Mouse (Mus musculus): ENCODE data around the gene Cd151.

The Cd151 gene

GRCm38 (mm10) chr7:141493729-141494128 lies 26.5 kb downstream of the Cd151 start:
- no peak for DNase-seq (ENCODE audit: low spot score in 2 of 2)

- no peak for DNase-seq (ENCODE audit: low spot score in 2 of 2)
These were observed 28.2 kb downstream of the Cd151 start for GRCm38 (mm10) chr7:141495379-141495778.

- DNase-seq (ENCODE audit: low spot score in 2 of 2), result no peak
These were observed 28.7 kb downstream of the Cd151 start for GRCm38 (mm10) chr7:141495940-141496339.

- no peak for DNase-seq (ENCODE audit: low spot score in 2 of 2)
These were observed 30.4 kb downstream of the Cd151 start for GRCm38 (mm10) chr7:141497600-141497999.

GRCm38 (mm10) chr7:141501820-141502555 lies 34.8 kb downstream of the Cd151 start:
- DNase-seq (ENCODE audit: low spot score in 2 of 2), result no peak

- no peak for DNase-seq (ENCODE audit: low spot score in 2 of 2)
These were observed 35.3 kb downstream of the Cd151 start for GRCm38 (mm10) chr7:141502556-141502905.

- no peak for DNase-seq (ENCODE audit: low spot score in 2 of 2)
These were observed 39.1 kb downstream of the Cd151 start for GRCm38 (mm10) chr7:141506278-141506677.

GRCm38 (mm10) chr7:141508160-141508559 lies 41.0 kb downstream of the Cd151 start:
- no peak for DNase-seq (ENCODE audit: low spot score in 2 of 2)

GRCm38 (mm10) chr7:141510196-141510595 lies 43.0 kb downstream of the Cd151 start:
- DNase-seq (ENCODE audit: low spot score in 2 of 2), result no peak

GRCm38 (mm10) chr7:141510681-141511191 lies 43.5 kb downstream of the Cd151 start:
- DNase-seq (ENCODE audit: low spot score in 2 of 2), result no peak

- DNase-seq (ENCODE audit: low spot score in 2 of 2), result no peak
These were observed 50.4 kb downstream of the Cd151 start for GRCm38 (mm10) chr7:141517638-141518037.

- DNase-seq (ENCODE audit: low spot score in 2 of 2), result no peak
These were observed 51.1 kb downstream of the Cd151 start for GRCm38 (mm10) chr7:141518296-141518695.

GRCm38 (mm10) chr7:141518926-141519325 lies 51.7 kb downstream of the Cd151 start:
- no peak for DNase-seq (ENCODE audit: low spot score in 2 of 2)

- DNase-seq (ENCODE audit: low spot score in 2 of 2), result no peak
These were observed 52.6 kb downstream of the Cd151 start for GRCm38 (mm10) chr7:141519795-141520194.
